Comparison of ENCODE assay signal across 38 mouse cellular contexts in genomic region chr16:43748424-43748823, GRCm38 (mm10). TPM values are rescaled to one million over a fixed set of nuclear protein-coding genes. Genes with fewer than 3 reads are reported as not detected.
DNase-seq lines count a peak whose midpoint lies in the region; TF ChIP-seq lines count a peak whose summit lies in the region.
"Had no signal": no experiment of that assay in that cellular context is flagged by ENCODE, and none has a peak within 500 bp of the region (broad histone marks: within the 10 kb centered on the region; RNA-seq: fewer than 3 reads in every experiment).

No protein-coding gene starts in this region.

- H3K4me3 ChIP-seq in left cerebral cortex, adult 2 months = no peak overlapping the region
- H3K4me3 ChIP-seq in CH12.LX (replicated peaks in 1 of 3; ENCODE audit: low read depth in 2 of 3, low read length in 2 of 3, poor library complexity in 1 of 3) = no peak overlapping the region
- H3K4me3 ChIP-seq: embryonic facial prominence, embryonic 13.5 days; forebrain, embryonic 10.5 days; forebrain, embryonic 15.5 days; gastrocnemius, adult 2 months; hindbrain, embryonic 10.5 days; limb, embryonic 12.5 days; midbrain, embryonic 10.5 days; myocyte; neural tube, embryonic 13.5 days had no signal

- DNase-seq in left cerebral cortex, adult 2 months (ENCODE audit: extremely low spot score in 1 of 2, low spot score in 2 of 2) = no peak
- no peak for DNase-seq in left cerebral cortex, postnatal 4 days
- DNase-seq in 3T3-L1 (ENCODE audit: low read depth, low spot score) = peak; percentile 14
- DNase-seq in CH12.LX (ENCODE audit: extremely low read depth) = peak; percentile 10
- DNase-seq in ZHBTc4 (ENCODE audit: low read depth, low spot score) = peak; percentile 8
- no peak for DNase-seq in ovary, postnatal 14 days (ENCODE audit: low spot score)
- no peak for DNase-seq in kidney, adult 9 months
- DNase-seq: adrenal gland, postnatal 36 days; cerebellum, adult 18-20 months; cerebellum, postnatal 10 days; gastrocnemius, adult 2 months; gastrocnemius, postnatal 36 days; heart, postnatal 14 days; kidney, adult 18-20 months; kidney, postnatal 36 days; layer of hippocampus, postnatal 36 days; right cerebral cortex, postnatal 14 days had no signal

- in situ Hi-C loops in CH12.LX (cut with MboI; ENCODE audit: low pct_ligation_motif_present, low pct_unique_long_range_greater_than_20kb, low sequenced_read_pairs) = no loop called here

- no peaks in the 10 kb centered on the region for H3K27me3 ChIP-seq in CH12.LX (replicated peaks)
- H3K27me3 ChIP-seq: embryonic facial prominence, embryonic 13.5 days; forebrain, embryonic 15.5 days; limb, embryonic 12.5 days; neural tube, embryonic 13.5 days had no signal

- no peaks in the 10 kb centered on the region for H3K79me2 ChIP-seq in CH12.LX (replicated peaks; ENCODE audit: control insufficient read depth, extremely low read depth, insufficient read depth, poor library complexity, severe bottlenecking)

- TF ChIP-seq EP300 in CH12.LX (IDR thresholded peaks at IDR 0.05; ENCODE audit: low read length) = no peak

- no peak for TF ChIP-seq POLR2A in CH12.LX (IDR thresholded peaks at IDR 0.05; ENCODE audit: low read depth, low read length)

- no peak overlapping the region for H3K27ac ChIP-seq in left cerebral cortex, adult 2 months
- H3K27ac ChIP-seq in CH12.LX (ENCODE audit: insufficient read depth, low read depth) = no peak overlapping the region
- H3K27ac ChIP-seq: embryonic facial prominence, embryonic 13.5 days; forebrain, embryonic 10.5 days; forebrain, embryonic 15.5 days; gastrocnemius, adult 2 months; hindbrain, embryonic 10.5 days; limb, embryonic 12.5 days; midbrain, embryonic 10.5 days; neural tube, embryonic 13.5 days had no signal

- TF ChIP-seq RAD21 in CH12.LX (IDR thresholded peaks at IDR 0.05; ENCODE audit: low read depth, low read length) = peak; percentile 8; the same call in 1 of the 2 replicates

- H3K9ac ChIP-seq in CH12.LX (ENCODE audit: insufficient read depth, low read depth) = no peak overlapping the region
- H3K9ac ChIP-seq: embryonic facial prominence, embryonic 13.5 days; forebrain, embryonic 15.5 days; limb, embryonic 12.5 days; neural tube, embryonic 13.5 days had no signal

- H3K9me3 ChIP-seq in CH12.LX (replicated peaks; ENCODE audit: low read length) = no peaks in the 10 kb centered on the region
- H3K9me3 ChIP-seq: embryonic facial prominence, embryonic 13.5 days; forebrain, embryonic 10.5 days; forebrain, embryonic 15.5 days; hindbrain, embryonic 10.5 days; limb, embryonic 12.5 days; midbrain, embryonic 10.5 days; neural tube, embryonic 13.5 days had no signal

- H3K4me1 ChIP-seq in CH12.LX (ENCODE audit: control insufficient read depth in 1 of 2, insufficient read depth in 2 of 2) = no peaks in the 10 kb centered on the region
- H3K4me1 ChIP-seq: embryonic facial prominence, embryonic 13.5 days; forebrain, embryonic 10.5 days; forebrain, embryonic 15.5 days; hindbrain, embryonic 10.5 days; limb, embryonic 12.5 days; midbrain, embryonic 10.5 days; neural tube, embryonic 13.5 days had no signal

- intact Hi-C loops in left cerebral cortex, adult 2 months (cut with DNase I) = no loop called here
- intact Hi-C loops in left cerebral cortex, postnatal 4 days (cut with DNase I) = no loop called here

- no peak overlapping the region for H3K4me2 ChIP-seq in CH12.LX (ENCODE audit: insufficient read depth, low read depth, poor library complexity, severe bottlenecking)
- H3K4me2 ChIP-seq: embryonic facial prominence, embryonic 13.5 days; forebrain, embryonic 15.5 days; limb, embryonic 12.5 days; liver, embryonic 11.5 days; neural tube, embryonic 13.5 days had no signal

- dilution Hi-C loops in CH12.LX (cut with MboI; ENCODE audit: extremely low pct_ligation_motif_present, extremely low pct_unique_long_range_greater_than_20kb, low sequenced_read_pairs) = no loop called here

- TF ChIP-seq CTCF in left cerebral cortex, adult 2 months (IDR thresholded peaks at IDR 0.05) = peak; percentile 34
- TF ChIP-seq CTCF in CH12.LX (conservative IDR thresholded peaks at IDR 0.05 in 1 of 2, IDR thresholded peaks at IDR 0.05 in 1 of 2; ENCODE audit: low read depth in 2 of 2, low read length in 2 of 2) = peak; percentile 28 to 62; a peak in 3 of 4 replicates

- no peaks in the 10 kb centered on the region for H3K36me3 ChIP-seq in CH12.LX (replicated peaks in 1 of 2; ENCODE audit: control insufficient read depth in 1 of 2, insufficient read depth in 1 of 2, low read length in 1 of 2)
- H3K36me3 ChIP-seq: embryonic facial prominence, embryonic 13.5 days; forebrain, embryonic 10.5 days; forebrain, embryonic 15.5 days; hindbrain, embryonic 10.5 days; limb, embryonic 12.5 days; midbrain, embryonic 10.5 days; neural tube, embryonic 13.5 days had no signal

TF ChIP-seq in CH12.LX, 34 proteins besides CTCF, POLR2A, EP300 and RAD21:
- peak; percentile 37 for TF ChIP-seq SMC3 (IDR thresholded peaks at IDR 0.05; ENCODE audit: low read depth, low read length)
- no peak for TF ChIP-seq UBTF (IDR thresholded peaks at IDR 0.05; ENCODE audit: low read depth, low read length)
- TF ChIP-seq ZNF384 (IDR thresholded peaks at IDR 0.05; ENCODE audit: low read depth, low read length) = peak; percentile 45; the same call in 1 of the 2 replicates

RNA-seq across cellular contexts. Expression of gene Drd3, which starts 5.4 kb away (rescaled TPM):
- 1 to 10 TPM in 1 of 2 experiments, under 1 TPM in 1; 0.32 to 1.7 TPM for total RNA-seq in left cerebral cortex, adult 2 months (2021)
- total RNA-seq in left cerebral cortex, postnatal 4 days (2021) = under 1 TPM; 0.26 to 0.46 TPM
- total RNA-seq in CH12.LX (2012; rRNA removed) (not detected in 2 replicates), CH12.LX (2014; rRNA removed) (not detected in 2 replicates)
- polyA plus RNA-seq in CH12.LX (2012; ENCODE audit: insufficient read length, low read depth) = not detected in 2 replicates
- total RNA-seq: adrenal gland, postnatal 36 days; common myeloid progenitor, adult 5-6 weeks; gastrocnemius, adult 2 months; gastrocnemius, postnatal 36 days; heart, adult 8-10 months; heart, postnatal 14 days; megakaryocyte progenitor cell, adult 5-6 weeks; midbrain, postnatal 0 days had no signal
- polyA plus RNA-seq: C2C12; embryonic facial prominence, embryonic 13.5 days; forebrain, embryonic 10.5 days; forebrain, embryonic 15.5 days; heart, embryonic 14.5 days; hindbrain, embryonic 10.5 days; hindbrain, embryonic 16.5 days; intestine, embryonic 14.5 days; kidney, embryonic 16.5 days; limb, embryonic 12.5 days; liver, embryonic 11.5 days; liver, embryonic 16.5 days; lung, postnatal 0 days; midbrain, embryonic 10.5 days; midbrain, postnatal 0 days; myocyte; neural tube, embryonic 13.5 days; stomach, embryonic 14.5 days had no signal

Comparison
In these comparisons a context has a peak if more than half of its experiments do, and no peak if none do; other contexts are left out.
1. DNase-seq: peak in 3T3-L1 (single experiment), CH12.LX (single experiment) and ZHBTc4 (single experiment); none in left cerebral cortex, adult 2 months (0 of 2), left cerebral cortex, postnatal 4 days (single experiment), ovary, postnatal 14 days (single experiment) and kidney, adult 9 months (single experiment).